Mouse (Mus musculus) layer of hippocampus, adult 2 months (tissue): ENCODE data around the gene Cux2. TPM values are rescaled to one million over a fixed set of nuclear protein-coding genes. Genes with fewer than 3 reads are reported as not detected.

Experiments
- DNase-seq, 2 experiments: peaks; one replicate each; pipeline ENCODE4 v3.0.0; 2022; ENCODE audit warnings: low spot score in 2 of 2
- H3K27ac ChIP-seq: fragments of 200-600 bp; 2 replicates; pipeline ENCODE4 v1.8.1; 2022
- H3K4me3 ChIP-seq: fragments of 200-600 bp; 2 replicates; pipeline ENCODE4 v1.8.1; 2022; ENCODE audit warnings: mild to moderate bottlenecking
- CTCF ChIP-seq: fragments of 200-600 bp; conservative IDR thresholded peaks from 2 replicates; pipeline ENCODE4 v1.8.1; 2022; ENCODE audit warnings: antibody characterized with exemption, mild to moderate bottlenecking, moderate library complexity
- total RNA-seq, 2 experiments: library from RNA; stranded (reverse); gene quantifications; 2 replicates each; pipeline ENCODE4 v1.2.3; 2021

Gene Cux2
- total RNA-seq, 2 experiments from 2014 or later: 30.0 to 30.9 TPM

DNA sequence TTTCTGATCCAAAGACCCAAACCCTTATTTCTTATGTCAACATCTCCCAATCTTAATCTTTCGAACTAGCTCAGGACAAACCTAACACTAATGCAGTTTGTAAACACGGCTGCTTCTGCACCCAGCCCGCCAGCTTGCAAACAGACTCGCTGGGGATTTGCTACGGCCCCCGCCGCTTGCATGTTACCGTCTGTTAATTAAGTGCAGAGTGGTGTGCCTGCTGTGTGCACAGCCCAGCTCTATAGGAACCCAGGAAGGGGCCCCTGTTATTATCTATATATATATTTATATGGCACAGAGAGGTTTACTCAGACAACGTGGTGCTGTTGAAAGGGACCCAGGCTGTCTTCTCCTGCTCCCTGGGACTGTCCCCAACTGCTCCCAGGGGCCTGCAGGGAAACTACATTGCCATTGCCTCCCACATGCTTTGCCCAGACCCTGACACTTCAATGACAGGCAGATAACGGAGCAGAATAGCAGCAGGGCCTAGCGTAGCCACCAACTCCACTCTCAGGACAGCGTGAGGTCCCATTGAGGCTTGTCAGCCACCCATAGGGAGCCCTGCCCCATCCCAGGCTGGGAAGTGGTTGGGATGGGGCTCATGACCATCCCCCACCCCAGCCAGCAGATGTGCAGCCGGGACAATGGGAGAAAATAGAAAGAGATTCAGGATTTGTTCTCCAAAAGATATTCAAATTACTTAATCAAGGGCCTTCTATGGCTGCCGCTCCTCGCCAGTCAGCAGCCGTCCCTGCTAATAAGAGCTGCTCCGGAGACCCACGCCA lies 111.6 kb downstream of the Cux2 start:
- Histone ChIP-seq H3K4me3 (no peak overlapping the region), H3K27ac (no peak overlapping the region)
- no peak for DNase-seq
- no peak for TF ChIP-seq CTCF

DNA sequence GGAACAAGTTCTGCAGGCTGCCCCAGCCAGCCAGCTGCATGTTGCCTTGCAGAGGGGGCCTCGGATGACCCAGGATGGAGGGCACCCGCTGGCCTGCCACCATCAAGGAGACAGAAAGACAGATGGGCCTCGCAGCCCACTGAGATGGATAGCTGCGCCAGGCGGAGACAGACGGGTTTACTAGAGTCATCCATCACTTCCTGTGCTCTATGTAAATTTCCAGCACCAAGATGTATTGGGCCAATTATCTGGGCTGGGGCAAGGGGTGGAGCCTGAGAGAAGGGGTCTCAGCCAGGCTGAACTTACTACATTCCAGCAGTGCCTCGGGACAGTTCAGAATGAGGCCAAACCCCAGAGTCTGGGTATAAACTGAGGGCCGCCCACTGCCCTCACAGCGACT lies 119.6 kb downstream of the Cux2 start:
- H3K27ac ChIP-seq: no peak overlapping the region
- TF ChIP-seq CTCF: no peak

DNA sequence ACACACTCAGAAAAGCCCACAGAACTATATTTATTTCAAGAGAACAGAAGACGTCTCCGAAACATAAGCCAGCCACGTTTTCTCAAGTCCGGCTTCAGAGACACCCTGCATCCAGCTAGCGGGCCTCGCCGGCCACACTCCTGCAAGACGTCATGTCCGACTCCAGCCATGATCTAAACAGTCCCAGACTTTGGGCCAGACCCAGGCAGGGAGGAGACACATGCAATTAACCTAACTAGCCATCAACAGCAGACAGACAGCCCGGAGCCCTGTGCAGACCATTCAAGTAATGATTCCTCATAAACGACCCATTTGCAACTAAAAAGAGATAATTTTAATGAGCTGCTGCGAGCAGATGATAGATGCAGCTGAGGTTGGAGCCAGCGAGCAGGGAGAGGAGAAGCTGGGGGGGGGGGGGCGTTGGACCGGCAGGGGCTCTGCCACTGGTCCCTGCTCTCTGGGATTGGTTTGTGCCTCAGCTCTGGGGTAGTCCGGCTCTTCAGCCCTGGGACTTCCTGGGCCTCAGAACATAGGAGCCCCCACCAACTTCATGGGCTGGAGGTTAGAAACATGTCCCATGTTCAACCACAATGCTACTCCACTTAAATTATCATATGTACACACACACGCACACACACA lies 121.4 kb downstream of the Cux2 start:
- H3K27ac ChIP-seq: no peak overlapping the region
- no peak for TF ChIP-seq CTCF
- no peak overlapping the region for H3K4me3 ChIP-seq
- no peak for DNase-seq

More for the DNA sequence above, 119.6 kb downstream of the Cux2 start:
- no peak for DNase-seq
- H3K4me3 ChIP-seq: no peak overlapping the region

DNA sequence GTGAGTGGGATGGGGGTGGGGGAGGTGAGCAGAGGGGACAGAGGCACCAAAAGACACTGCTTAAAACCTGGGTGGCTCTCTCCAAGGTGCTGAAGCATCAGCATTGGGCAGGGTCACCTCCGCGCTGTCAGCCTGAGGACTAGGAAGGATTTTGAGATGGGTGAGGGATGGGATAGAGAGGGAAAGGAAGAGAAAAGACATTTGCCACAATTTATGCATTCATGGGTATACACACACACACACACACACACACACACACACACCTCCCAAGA lies 123.4 kb downstream of the Cux2 start:
- no peak for DNase-seq
- TF ChIP-seq CTCF: no peak
- Histone ChIP-seq H3K4me3 (no peak overlapping the region), H3K27ac (no peak overlapping the region)

DNA sequence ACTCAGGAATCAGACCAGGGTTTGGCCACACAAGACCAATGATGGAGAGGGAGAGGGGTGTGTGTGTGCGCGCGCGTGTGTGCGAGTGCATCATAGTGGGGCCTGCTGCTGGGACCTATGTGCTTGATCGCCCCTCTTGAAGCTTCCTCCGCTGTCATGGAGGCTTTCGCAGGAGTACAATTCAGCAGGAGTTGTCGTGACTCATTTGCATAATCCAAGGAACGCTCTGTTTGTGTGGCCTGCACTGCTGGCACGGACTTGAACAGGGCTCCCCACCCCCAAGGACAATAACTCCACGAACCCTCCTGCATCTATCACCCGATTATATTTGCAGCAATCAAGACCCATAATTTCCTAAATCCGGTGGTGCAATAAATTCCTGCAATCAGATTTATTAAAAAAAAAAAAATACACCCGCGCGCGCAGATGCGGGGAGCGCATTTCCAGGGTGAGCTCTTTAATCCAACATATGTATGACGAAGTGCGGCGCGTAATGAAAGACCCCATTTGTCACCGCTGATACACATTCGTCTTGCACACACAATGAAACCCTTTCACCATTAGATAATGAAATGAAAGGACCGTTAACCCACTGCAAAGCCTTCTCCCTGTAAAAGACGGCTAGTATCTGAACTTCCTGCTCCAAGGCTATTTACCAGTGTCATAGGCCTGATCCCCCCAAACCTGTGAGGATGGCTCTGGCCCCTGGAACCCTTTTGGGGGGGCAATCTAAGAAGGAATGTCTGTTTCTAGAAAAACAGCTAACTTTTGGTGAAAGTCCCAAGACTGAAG lies 124.0 kb downstream of the Cux2 start:
- DNase-seq: no peak
- Histone ChIP-seq H3K27ac (no peak overlapping the region), H3K4me3 (peak overlapping the region; percentile 13; the same call in 1 of the 2 replicates)
- no peak for TF ChIP-seq CTCF

DNA sequence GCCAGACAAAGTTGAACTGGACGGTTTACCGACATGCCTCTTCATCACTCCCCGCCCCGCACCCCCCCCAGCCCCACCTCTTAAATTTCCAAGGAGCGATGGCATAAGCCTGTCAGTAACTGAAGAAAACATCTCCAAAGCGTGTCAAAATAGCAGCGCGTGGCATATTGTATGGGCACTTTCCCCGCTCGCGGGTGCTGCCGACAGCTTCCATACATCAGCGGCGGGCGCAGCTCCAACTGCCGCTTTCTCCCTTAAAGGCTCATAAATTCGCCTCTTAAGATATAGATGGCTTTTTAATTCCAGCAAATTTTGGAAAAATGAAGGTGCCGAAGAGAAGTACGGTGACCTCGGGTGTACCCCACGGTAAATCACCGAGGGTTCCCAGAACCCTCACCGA lies 124.6 kb downstream of the Cux2 start:
- Histone ChIP-seq H3K4me3 (peak overlapping the region; percentile 13; the same call in 1 of the 2 replicates), H3K27ac (no peak overlapping the region)
- DNase-seq: no peak

DNA sequence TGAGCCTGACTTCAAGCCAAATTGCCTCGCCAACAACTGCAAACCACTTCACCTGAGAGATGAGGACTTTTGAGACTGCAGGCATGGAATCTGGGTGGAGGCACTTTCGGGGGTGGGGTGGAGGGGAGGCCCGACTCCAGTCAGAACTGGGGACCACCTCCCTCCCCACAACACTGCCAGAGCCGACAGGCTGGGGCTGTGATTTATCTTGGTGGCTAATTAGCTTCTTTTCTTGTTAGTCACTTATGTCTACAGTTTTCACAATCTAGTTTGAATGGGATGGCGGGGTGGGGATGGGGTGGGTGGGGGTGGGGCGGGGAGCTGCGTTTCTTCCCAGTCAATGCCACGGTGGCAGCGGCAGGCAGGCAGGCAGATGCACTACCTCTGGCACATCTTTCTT lies 125.5 kb downstream of the Cux2 start:
- DNase-seq: no peak
- Histone ChIP-seq H3K27ac (no peak overlapping the region), H3K4me3 (no peak overlapping the region)
- TF ChIP-seq CTCF: no peak

More for the DNA sequence above, 124.6 kb downstream of the Cux2 start:
- no peak for TF ChIP-seq CTCF

DNA sequence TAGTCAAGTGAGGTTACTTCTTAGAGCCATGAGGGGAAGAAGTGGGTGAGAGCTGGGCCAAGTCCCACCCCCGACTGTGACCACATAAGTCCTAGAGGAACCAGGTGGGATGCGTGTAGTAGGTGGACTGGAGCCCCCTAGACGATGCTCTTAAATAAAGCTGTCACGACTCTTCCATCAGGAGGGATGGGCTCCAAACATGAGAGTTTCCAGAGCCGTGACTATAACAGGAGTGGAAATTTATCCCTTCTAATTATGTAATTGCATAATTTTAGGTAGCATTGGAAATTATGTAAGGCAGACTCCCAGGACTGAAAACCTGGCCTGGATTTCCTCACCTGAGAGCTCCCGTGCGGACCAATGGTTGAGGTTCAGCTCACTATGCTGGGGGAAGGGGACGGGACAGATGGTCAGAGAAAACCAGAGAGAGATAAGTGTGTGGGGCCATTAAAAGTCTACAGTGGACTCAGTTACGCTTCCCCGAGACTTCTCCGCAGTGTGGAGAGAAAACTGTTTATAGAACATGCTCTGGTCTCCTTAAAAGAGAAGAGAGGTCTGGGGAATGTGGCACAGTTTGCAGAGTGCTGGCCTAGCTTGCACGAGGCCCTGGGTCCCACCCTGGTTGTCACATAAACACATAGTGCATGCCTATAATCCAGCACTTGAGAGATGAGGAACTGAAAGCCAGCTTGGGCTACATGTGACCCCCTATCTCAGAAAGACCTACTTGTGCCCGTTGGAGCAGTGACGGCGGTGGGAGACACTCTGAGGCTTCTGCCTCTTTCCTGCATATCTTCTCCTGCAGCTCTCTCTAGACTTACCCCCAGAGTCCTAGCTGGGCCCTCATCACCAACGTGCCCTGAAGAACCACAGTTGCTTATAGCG lies 126.7 kb downstream of the Cux2 start:
- Histone ChIP-seq H3K4me3 (no peak overlapping the region), H3K27ac (no peak overlapping the region)
- no peak for TF ChIP-seq CTCF
- DNase-seq: no peak

DNA sequence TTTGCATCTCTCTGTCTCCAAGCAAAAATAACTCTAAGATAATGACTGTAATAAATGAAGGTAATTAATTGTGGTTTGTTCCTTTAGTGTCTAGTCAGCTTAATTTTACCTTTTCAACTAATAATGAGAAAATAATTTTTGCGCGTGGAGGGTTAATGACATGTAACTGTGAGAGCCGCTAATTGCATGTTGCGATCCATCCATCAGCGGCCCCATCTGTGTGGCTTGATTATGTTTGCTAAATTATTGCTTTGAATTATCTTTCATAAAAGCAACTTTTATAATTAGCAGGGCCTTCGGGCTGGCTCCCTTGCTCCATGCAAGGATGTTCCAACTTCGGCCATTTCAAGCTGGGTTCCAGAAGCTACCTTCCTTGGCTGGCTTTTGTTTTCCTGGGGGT lies 130.7 kb downstream of the Cux2 start:
- no peak overlapping the region for H3K4me3 ChIP-seq
- no peak for DNase-seq
- H3K27ac ChIP-seq: no peak overlapping the region
- no peak for TF ChIP-seq CTCF

DNA sequence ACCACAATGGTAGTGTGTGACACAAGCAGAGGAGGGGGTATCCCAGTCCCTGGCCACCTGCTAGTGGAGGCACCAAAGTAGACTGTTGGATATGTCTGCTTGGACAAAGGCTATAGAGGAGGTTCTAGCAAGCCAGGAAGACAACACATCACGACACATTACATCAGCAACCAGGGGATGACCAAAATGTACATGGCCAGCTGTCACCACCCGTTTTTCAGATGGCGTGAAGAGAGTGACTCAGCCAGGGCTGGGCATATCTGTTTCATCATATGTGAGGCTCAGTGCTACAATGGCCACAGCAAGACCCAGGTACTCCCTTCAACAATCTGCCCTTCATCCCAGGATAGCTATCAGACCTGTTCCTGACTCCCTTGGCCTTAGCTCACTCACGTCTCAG lies 133.1 kb downstream of the Cux2 start:
- DNase-seq: no peak
- no peak overlapping the region for H3K27ac ChIP-seq
- H3K4me3 ChIP-seq: no peak overlapping the region
- TF ChIP-seq CTCF: no peak

DNA sequence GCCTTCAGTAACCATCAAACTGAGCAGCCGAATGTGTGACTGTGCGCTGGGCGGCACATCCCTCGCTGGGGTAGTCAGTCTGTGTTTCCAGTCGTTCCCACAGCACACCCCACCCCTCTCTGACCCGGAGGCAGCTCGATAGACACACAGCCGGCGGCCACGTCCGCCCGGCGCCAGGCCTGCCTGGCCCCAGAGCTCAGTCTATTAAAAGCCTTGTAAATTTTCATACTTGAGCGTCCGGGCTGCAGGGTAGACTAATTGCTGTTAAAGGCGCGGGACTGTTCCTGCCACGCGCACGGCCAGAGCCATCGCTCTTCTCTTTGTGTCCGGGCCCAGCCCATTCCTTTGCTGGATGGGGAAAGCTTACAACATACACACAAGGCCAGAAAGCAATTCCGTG lies 135.9 kb downstream of the Cux2 start:
- Histone ChIP-seq H3K4me3 (no peak overlapping the region), H3K27ac (no peak overlapping the region)
- no peak for DNase-seq
- TF ChIP-seq CTCF: no peak

DNA sequence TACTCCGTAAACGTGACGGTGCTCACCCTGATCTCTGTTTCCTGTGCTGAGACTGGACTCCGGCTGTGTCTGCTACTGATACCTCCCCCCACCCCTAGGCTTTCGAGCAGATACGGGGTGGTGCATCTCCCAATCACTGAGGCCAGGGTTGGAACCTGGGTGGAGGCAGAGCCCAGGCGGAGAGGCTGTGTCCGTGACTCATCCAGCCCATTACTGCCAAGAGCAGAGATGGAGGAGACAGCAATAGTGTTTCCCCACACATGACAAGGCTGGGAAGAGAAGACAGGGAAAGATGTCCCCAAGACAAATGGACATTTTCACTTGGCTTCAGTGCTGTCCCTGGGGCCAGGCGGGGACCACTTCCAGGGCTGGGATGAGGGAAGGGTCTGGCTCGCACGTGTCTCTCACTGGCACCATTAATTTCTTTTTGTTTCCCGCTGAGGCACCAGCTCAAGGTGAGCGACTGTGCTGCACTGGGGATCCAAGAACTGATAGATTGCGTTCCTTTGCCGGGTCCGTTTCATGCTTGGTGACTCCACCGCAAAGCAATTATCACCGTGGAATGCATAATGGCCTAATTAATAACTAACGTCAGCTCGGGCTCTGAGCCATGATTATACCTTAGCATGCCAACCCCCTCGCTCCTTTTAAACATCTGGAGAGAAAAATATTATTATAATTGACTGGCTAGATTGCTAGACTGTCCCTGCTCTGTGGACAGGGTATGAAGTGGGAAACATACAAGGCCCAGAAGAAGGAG lies 140.5 kb downstream of the Cux2 start:
- H3K4me3 ChIP-seq: no peak overlapping the region
- no peak overlapping the region for H3K27ac ChIP-seq
- TF ChIP-seq CTCF: no peak
- DNase-seq: no peak
